Mouse (Mus musculus): ENCODE data around the gene Cdyl2.

- TF ChIP-seq CTCF (IDR thresholded peaks at IDR 0.05; ENCODE audit: low read depth, low read length) (no peak), GATA1 (IDR thresholded peaks at IDR 0.05; ENCODE audit: borderline replicate concordance, low read length) (no peak), POLR2AphosphoS5 (IDR thresholded peaks at IDR 0.05; ENCODE audit: insufficient replicate concordance, low read depth, low read length) (no peak)
Observed at GRCm38 (mm10) chr8:116772727-116773126, 39.9 kb upstream of the Cdyl2 start.
